Mouse (Mus musculus): ENCODE data around the gene Pom121l2.

DNA sequence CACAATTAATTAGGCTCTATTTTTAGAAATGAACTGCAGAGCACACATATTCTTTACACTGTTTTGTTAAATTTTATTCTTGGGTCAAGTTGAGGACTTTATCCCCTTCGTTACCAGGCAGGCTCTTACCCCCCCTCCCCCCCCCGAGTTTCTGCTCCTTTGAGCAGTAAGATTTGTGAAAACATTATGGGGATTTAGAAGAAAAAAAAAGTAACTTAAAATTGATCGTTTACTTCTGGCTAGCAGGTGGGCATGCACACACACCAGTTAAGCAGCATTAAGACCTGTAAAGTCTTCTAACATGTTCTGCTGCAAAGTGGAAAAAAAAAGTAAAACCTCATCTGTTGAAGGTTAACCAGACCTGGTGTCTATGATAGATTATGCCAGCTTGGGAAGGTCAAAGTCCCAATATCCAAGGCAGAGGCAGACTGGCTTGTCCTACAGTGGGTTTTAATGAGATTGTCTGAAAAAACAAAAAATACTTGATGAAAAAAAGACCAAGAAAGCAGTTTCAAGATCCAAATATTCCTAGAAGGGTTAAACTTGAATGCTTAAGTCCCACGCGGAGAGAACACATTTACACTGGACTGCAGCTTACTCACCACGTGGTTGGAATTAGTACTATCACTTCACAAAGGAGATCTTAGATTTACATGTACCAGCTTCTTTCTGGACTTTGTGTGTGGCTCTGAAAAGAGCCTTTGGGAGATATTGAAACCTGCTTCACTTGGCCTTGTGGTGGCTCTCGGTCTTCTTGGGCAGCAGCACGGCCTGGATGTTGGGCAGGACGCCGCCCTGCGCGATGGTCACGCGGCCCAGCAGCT is 53.7 kb downstream of the Pom121l2 start:
- no peak for TF ChIP-seq POLR2A (IDR thresholded peaks at IDR 0.05; ENCODE audit: low read depth, low read length)
- no peak for TF ChIP-seq CTCF (IDR thresholded peaks at IDR 0.05; ENCODE audit: extremely low read depth, insufficient read length, insufficient replicate concordance, low read depth, low read length)
